Mouse (Mus musculus) neural tube, embryonic 15.5 days (tissue): ENCODE measurements at regions not wholly inside any gene's neighbourhood (a gene's known extent, or its start where the extent isn't known, plus 50 kb on each side); places are given as distances from the start of the nearest gene placed in this dataset.

Experiments
- ATAC-seq: fragments of 200-750 bp; cut with Nextera tagmentation; 2 replicates; pipeline ENCODE4 v1.8.0; 2017; ENCODE audit warnings: mild to moderate bottlenecking, moderate TSS enrichment, moderate library complexity; ENCODE audit not compliant: low FRiP score
- H3K27ac ChIP-seq: fragments of 300-500 bp; sonication (generic); replicated peaks from 2 replicates; pipeline ENCODE4 v1.5.1; 2015; ENCODE audit warnings: mild to moderate bottlenecking, inconsistent platforms
- H3K27me3 ChIP-seq: fragments of 300-500 bp; sonication (generic); replicated peaks from 2 replicates; pipeline ENCODE4 v1.6.1; 2015; ENCODE audit warnings: inconsistent platforms
- H3K36me3 ChIP-seq: fragments of 300-500 bp; sonication (generic); 2 replicates; pipeline ENCODE4 v1.6.1; 2015; ENCODE audit warnings: inconsistent platforms
- H3K4me1 ChIP-seq: fragments of 300-500 bp; sonication (generic); 2 replicates; pipeline ENCODE4 v1.6.1; 2015; ENCODE audit warnings: inconsistent platforms
- H3K4me2 ChIP-seq: fragments of 300-500 bp; sonication (generic); 2 replicates; pipeline ENCODE4 v1.6.1; 2015; ENCODE audit warnings: inconsistent platforms, mild to moderate bottlenecking, moderate library complexity
- H3K4me3 ChIP-seq: fragments of 300-500 bp; sonication (generic); replicated peaks from 2 replicates; pipeline ENCODE4 v1.5.1; 2015; ENCODE audit warnings: mild to moderate bottlenecking, inconsistent platforms
- H3K9ac ChIP-seq: fragments of 300-500 bp; sonication (generic); replicated peaks from 2 replicates; pipeline ENCODE4 v1.6.1; 2015; ENCODE audit warnings: mild to moderate bottlenecking, inconsistent platforms
- H3K9me3 ChIP-seq: fragments of 300-500 bp; sonication (generic); replicated peaks from 2 replicates; pipeline ENCODE4 v1.6.1; 2016; ENCODE audit warnings: inconsistent platforms
- WGBS: fragments of 180-500 bp; shearing (Covaris S2); methylation state at CpG from one replicate; pipeline ENCODE4 v1.1.7; 2015; ENCODE audit warnings: mixed read lengths; 5-methylcytosine and 5-hydroxymethylcytosine counted together

DNA sequence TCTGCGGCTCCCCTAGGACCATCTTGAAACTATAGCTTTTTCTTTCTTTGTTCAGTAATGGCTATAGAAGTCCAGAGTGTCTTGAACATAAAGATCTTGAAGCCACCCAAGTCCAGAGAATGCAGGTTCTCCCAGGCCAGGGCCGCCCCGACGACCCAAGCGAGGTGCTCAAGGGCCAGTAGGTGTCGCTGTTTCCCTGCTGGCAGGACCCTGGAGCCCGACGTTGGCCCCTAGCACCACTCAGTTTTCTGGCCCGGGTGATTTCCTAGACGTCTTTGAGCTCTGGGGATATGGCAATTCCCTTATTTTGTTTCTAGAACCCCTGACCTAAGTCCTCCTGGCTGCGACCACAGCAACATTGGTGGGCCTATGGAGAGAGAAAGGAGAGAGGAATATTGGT lies 221.2 kb downstream of the Mef2c start:
- H3K27me3 ChIP-seq = 0 out of 2 replicates have a peak, but pooled peaks cover 2% of the 10 kb centered on the region
- under 1% methylated on average over 11 of the region's 11 CpGs for WGBS
- H3K27ac ChIP-seq = peak overlapping the region; percentile 100
- H3K4me1 ChIP-seq = no peaks in the 10 kb centered on the region
- peak; percentile 27; the same call in 1 of the 2 replicates for ATAC-seq
- H3K4me3 ChIP-seq = peak overlapping the region; percentile 64
- H3K9ac ChIP-seq = peak overlapping the region; percentile 78
- H3K9me3 ChIP-seq = no peaks in the 10 kb centered on the region
- no peaks in the 10 kb centered on the region for H3K36me3 ChIP-seq
- peak overlapping the region; percentile 67 for H3K4me2 ChIP-seq

DNA sequence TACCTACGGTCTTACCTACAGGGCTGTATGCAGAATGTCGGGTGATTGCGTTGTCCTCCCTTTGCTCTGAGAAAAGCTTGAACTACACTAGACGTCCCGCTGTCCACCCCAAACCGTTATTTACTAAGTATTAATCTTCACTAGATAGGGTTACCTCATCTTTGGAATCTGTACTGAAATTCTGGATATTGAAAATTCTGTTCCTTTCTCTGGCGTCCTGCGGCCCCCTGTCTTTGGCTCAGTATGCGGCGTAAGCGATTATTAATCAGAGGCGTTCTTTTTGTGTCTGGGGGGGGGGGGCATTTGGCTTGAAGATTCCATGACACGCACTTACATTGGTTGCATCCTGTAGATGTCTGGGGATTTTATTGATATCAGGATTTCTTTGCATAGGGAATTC lies 222.0 kb downstream of the Mef2c start:
- ATAC-seq = no peak
- Histone ChIP-seq H3K27me3 (0 out of 2 replicates have a peak, but pooled peaks cover 2% of the 10 kb centered on the region), H3K27ac (peak overlapping the region; percentile 100), H3K9ac (peak overlapping the region; percentile 78), H3K4me2 (peak overlapping the region; percentile 67), H3K4me3 (peak overlapping the region; percentile 64), H3K4me1 (no peaks in the 10 kb centered on the region), H3K9me3 (no peaks in the 10 kb centered on the region), H3K36me3 (no peaks in the 10 kb centered on the region)
- WGBS = 2% methylated on average over 13 of the region's 13 CpGs

DNA sequence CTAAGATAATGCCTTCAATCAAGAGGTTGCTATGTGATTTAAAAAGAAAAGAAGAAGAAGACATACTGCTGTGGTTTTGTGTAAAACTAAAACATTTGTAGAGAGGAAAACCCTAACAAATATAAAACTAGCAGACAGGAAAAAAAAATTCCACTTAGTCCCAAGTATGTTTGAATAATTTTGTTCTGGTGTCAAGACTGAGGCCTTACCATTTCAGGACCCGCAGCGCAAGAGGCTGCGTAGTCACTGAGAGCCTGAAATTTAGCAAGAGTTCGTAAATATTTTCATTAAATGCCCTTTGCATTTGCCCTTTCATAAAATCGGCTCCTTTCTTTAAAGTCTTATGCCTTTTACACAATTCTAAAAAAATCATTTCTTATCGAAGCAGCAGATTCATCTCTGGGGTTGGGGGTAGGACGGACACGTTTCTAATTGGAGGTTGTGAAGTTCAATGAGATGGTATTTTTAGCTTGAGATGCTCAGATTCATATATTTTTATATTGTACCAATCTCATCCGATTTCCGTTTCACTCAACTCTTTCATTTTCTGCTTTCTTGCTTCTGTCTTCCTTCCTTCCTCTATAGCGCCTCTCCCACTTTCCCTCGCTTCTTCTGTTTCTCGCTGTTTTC lies 222.6 kb downstream of the Mef2c start:
- Histone ChIP-seq H3K9me3 (no peaks in the 10 kb centered on the region), H3K4me1 (no peaks in the 10 kb centered on the region), H3K9ac (peak overlapping the region; percentile 78), H3K4me3 (peak overlapping the region; percentile 64), H3K4me2 (peak overlapping the region; percentile 67), H3K27ac (peak overlapping the region; percentile 100), H3K27me3 (0 out of 2 replicates have a peak, but pooled peaks cover 2% of the 10 kb centered on the region), H3K36me3 (no peaks in the 10 kb centered on the region)
- WGBS = 3% methylated on average over 13 of the region's 13 CpGs
- ATAC-seq = no peak

DNA sequence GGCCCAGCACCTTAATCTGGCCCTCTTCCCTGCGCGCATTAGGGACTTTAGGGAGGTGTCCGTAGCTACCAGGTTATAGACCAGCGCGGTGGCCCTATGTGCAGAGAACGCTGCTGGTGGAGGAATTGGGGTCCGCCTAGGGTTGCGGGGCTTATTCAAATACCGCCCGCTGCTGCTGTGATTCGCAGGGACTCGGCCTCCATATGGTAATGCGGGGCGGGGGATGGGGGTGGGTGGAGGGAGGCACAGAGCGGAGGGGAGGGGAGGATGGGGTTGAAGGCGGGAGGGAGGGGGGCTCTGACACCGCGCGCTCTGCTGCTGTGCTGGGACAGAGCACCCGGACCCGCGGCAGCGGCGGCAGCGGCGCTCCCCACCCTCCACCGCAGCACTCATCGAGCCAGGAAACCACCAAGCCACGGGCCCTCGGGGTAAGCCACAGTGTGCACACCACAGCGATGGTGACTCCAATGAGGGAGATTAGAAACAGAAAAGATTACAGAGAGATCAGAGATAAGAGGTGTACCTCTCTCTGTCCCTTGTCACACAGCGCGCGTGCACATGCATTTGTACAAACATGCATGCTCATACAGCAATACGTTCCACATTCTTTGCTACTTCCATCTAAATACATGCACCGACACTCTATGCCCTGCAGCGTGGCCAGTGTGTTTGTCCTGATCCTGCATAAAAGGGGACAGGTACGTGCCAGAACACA lies 223.4 kb downstream of the Mef2c start:
- peak overlapping the region; percentile 78 for H3K9ac ChIP-seq
- H3K4me1 ChIP-seq = no peaks in the 10 kb centered on the region
- no peaks in the 10 kb centered on the region for H3K9me3 ChIP-seq
- H3K27me3 ChIP-seq = no peaks in the 10 kb centered on the region
- no peaks in the 10 kb centered on the region for H3K36me3 ChIP-seq
- peak; percentile 54 for ATAC-seq
- WGBS = under 1% methylated on average over 37 of the region's 38 CpGs
- H3K4me2 ChIP-seq = peak overlapping the region; percentile 67
- peak overlapping the region; percentile 100 for H3K27ac ChIP-seq
- H3K4me3 ChIP-seq = peak overlapping the region; percentile 64

DNA sequence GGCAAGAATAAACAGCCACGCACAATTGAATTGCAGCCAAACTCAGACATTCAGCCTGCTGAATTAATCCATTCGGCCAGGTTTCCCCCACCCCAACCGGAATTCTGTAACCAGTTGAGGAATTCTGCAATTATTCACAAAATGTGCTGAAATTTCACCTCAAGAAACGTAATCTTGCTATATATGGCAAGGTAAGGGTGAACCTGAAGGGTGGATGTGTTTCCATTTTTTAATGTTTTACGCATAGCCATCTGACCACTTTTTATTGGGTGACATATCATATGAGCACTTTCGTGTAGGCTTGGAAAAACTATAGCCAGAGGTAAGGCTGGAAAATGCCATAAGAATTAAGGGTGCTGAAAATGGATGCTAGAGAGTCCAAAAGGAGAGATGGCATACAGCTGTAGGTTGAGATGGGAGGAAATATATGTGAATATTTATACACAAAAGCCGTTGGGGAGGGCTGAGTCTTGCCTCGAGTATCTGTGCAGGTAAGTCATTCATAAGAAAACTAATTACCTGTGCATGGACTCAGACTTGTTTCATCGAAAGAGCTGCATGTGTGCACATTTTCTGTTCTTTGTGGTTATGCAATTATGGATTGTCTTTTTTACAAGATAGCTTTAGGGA lies 224.0 kb downstream of the Mef2c start:
- Histone ChIP-seq H3K4me1 (no peaks in the 10 kb centered on the region), H3K9me3 (no peaks in the 10 kb centered on the region), H3K4me2 (peak overlapping the region; percentile 67), H3K9ac (peak overlapping the region; percentile 78), H3K27ac (peak overlapping the region; percentile 100), H3K27me3 (no peaks in the 10 kb centered on the region), H3K36me3 (no peaks in the 10 kb centered on the region), H3K4me3 (peak overlapping the region; percentile 64)
- no peak for ATAC-seq
- WGBS = 3% methylated on average over 9 of the region's 9 CpGs

DNA sequence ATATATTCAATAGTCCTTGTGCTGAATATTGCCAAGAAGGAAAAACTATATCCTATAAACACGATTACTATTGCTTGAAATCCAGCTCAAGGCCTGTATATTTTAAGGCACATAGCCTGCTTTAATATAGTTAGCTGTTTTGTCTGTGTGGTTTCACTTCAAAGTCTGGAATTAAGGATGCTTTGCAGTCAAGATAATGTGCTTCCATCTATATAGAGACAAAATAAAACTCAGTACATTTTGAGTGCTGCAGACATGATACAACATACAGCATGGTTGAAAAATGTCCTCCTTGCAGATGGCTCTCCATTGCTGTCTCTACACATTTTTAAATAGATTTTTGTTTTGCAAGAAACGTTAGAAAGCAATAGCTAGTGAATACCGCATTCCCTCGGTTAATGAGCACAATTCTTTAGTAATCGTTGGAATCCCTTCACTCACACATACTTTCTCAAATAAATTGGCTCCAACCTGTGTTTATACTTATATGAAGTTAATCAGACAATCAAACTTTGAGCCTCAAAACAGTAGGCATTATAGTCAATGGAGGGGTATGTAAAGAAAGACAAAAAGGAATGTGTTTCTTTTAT lies 224.7 kb downstream of the Mef2c start:
- Histone ChIP-seq H3K27me3 (no peaks in the 10 kb centered on the region), H3K36me3 (no peaks in the 10 kb centered on the region), H3K9ac (peak overlapping the region; percentile 78), H3K4me3 (peak overlapping the region; percentile 64), H3K4me2 (peak overlapping the region; percentile 67), H3K4me1 (no peaks in the 10 kb centered on the region), H3K27ac (peak overlapping the region; percentile 100), H3K9me3 (no peaks in the 10 kb centered on the region)
- no peak for ATAC-seq
- WGBS = 2% methylated on average over 5 of the region's 5 CpGs

DNA sequence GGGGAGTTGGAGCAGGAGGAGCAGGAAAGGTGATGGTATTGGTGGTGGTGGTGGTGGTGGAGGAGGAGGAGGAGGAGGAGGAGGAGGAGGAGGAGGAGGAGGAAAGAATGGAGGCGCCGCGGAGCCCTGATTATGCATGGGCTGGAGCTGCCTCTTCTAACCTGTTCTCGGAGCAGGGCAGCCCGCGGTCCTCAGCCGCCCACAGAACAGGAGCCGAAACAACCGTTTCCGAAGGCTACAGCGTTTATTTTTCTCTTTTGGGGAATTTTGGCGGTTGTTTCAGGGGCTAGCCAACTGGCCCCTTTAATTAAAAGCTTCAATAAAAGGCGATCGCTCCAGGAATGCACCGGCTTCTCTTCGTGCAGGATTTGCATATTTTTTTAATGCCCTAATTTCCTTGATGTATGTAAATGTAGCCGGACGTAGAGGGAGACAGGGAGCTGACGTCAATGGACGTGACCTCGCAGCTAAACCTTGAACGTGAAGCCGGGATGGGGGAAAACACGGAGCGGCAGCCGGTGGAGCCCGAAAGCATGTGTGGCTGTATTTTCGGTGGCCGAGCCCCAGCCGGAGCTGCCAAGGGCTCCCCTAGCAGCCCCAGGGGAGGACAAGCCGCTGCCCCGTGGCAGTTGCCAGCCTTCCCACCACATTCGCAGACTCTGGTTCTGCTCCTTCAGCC lies 225.6 kb downstream of the Mef2c start:
- under 1% methylated on average over 33 of the region's 33 CpGs for WGBS
- H3K36me3 ChIP-seq = no peaks in the 10 kb centered on the region
- peak overlapping the region; percentile 92 for H3K9ac ChIP-seq
- ATAC-seq = peak; percentile 9
- no peaks in the 10 kb centered on the region for H3K27me3 ChIP-seq
- peak overlapping the region; percentile 100 for H3K27ac ChIP-seq
- peak overlapping the region; percentile 67 for H3K4me2 ChIP-seq
- no peaks in the 10 kb centered on the region for H3K9me3 ChIP-seq
- H3K4me3 ChIP-seq = peak overlapping the region; percentile 64
- no peaks in the 10 kb centered on the region for H3K4me1 ChIP-seq

DNA sequence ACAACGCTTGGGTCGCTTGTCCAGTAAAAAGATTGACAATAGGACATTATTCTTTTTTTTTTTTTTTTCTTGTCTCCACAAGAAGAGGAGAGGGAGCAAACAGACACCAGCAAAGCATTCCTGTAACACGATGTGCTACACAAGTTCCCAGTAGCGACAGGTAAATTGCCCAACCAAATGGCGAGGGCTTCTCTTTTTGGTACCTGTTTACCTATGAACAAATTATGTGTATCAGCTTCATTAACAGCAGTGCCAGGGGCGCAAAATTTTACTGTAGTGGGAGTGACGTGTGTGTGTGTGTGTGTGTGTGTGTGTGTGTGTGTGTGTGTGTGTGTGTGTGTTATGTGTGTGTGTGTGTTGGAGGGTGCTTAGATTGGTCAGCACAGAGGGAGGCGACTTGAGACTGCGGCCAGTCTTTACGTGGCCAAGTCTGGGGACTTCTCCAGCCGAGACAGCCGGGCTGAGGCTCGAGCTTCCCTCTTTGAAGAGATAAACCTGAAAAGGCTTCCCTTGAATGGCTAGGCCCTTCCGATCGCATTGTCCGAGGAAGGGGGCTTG lies 226.4 kb downstream of the Mef2c start:
- peak; percentile 2; the same call in 1 of the 2 replicates for ATAC-seq
- WGBS = under 1% methylated on average over 16 of the region's 16 CpGs
- Histone ChIP-seq H3K36me3 (no peaks in the 10 kb centered on the region), H3K9ac (peak overlapping the region; percentile 92), H3K4me2 (peak overlapping the region; percentile 67), H3K27me3 (no peaks in the 10 kb centered on the region), H3K4me1 (no peaks in the 10 kb centered on the region), H3K9me3 (no peaks in the 10 kb centered on the region), H3K4me3 (peak overlapping the region; percentile 64), H3K27ac (peak overlapping the region; percentile 100)

DNA sequence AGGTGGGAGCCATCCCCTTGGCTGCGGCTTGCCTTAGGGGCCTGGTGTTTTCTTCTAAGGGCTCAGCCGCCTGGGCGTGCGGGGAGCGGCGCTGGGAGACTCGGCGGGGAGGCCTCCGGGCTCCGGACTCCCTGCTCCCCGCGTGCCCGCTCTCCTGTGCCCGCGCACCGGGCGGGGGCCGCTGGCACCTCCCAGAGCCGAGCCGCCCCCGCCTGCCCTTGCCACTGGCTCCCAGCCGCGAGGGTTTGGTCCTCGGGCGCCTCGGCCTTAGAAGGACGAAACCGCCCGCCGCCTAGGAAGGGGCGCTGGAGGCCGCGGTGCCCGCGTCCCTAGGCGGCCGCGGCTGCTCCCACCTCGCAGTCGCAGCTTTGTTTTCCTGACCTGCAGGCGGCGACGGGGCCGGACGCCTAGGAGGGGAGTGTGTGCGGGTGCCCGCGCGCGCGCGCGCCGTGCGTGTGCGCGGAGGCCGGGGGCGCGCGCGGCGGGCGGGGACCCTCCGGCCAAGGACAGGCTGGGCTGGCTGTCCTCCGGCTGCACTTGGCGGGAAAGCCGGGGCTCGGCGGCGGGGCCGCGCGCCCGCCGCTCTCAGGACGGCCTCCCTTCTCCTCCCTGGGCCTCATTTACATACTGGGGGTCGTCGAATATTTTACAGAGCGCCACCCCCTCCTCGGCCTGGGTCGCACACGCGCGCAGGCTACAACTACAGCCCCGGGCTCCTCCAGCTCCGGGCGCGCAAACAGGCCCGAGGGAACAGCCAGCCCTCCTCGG lies 227.1 kb downstream of the Mef2c start:
- Histone ChIP-seq H3K4me2 (peak overlapping the region; percentile 67), H3K9me3 (no peaks in the 10 kb centered on the region), H3K36me3 (no peaks in the 10 kb centered on the region), H3K4me1 (no peaks in the 10 kb centered on the region), H3K27me3 (no peaks in the 10 kb centered on the region), H3K27ac (peak overlapping the region; percentile 100), H3K4me3 (peak overlapping the region; percentile 64), H3K9ac (peak overlapping the region; percentile 92)
- under 1% methylated on average over 84 of the region's 91 CpGs for WGBS
- ATAC-seq = peak; percentile 63

DNA sequence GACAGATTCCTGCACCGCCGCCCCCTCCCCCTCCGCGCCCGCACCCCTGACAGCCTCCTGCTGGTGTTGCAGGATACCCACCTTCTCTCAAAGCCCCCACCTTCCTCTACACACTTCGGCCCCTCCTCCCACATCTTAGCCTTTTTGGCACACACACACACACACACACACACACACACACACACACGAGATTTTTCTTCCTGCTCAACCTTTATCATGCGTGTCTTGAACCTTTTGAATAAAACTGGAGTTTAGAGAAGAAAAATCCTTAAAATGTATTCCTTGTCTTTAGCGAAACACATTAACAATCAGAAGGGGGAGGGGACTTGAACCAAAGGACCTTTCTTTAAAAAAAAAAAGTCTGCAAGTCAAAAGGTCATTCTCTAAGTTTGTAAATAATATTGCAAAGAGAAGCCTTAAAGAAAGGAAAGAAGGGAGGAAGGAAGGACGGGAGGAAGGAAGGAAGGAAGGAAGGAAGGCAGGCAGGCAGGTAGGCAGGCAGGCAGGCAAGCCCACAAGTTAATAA lies 227.7 kb downstream of the Mef2c start:
- Histone ChIP-seq H3K9ac (peak overlapping the region; percentile 92), H3K27ac (peak overlapping the region; percentile 100), H3K36me3 (no peaks in the 10 kb centered on the region), H3K9me3 (no peaks in the 10 kb centered on the region), H3K4me1 (no peaks in the 10 kb centered on the region), H3K4me2 (peak overlapping the region; percentile 67), H3K27me3 (no peaks in the 10 kb centered on the region), H3K4me3 (peak overlapping the region; percentile 64)
- ATAC-seq = no peak
- 0% methylated on average over 9 of the region's 10 CpGs for WGBS
